Mouse (Mus musculus) cortical plate, adult 2 months (tissue): ENCODE measurements at regions not wholly inside any gene's neighbourhood (a gene's known extent, or its start where the extent isn't known, plus 50 kb on each side); places are given as distances from the start of the nearest gene placed in this dataset.

Experiments
- CTCF ChIP-seq: fragments of 200-500 bp; IDR thresholded peaks from 2 replicates; pipeline ENCODE4 v1.5.1; 2011; ENCODE audit warnings: mild to moderate bottlenecking, control low read depth, low read length; ENCODE audit not compliant: insufficient read depth; ENCODE audit errors: extremely low read depth
- POLR2A ChIP-seq: fragments of 200-500 bp; IDR thresholded peaks from 2 replicates; pipeline ENCODE4 v1.6.1; 2011; ENCODE audit warnings: mild to moderate bottlenecking, low read length, control low read depth; ENCODE audit not compliant: insufficient read depth; ENCODE audit errors: extremely low read depth

DNA sequence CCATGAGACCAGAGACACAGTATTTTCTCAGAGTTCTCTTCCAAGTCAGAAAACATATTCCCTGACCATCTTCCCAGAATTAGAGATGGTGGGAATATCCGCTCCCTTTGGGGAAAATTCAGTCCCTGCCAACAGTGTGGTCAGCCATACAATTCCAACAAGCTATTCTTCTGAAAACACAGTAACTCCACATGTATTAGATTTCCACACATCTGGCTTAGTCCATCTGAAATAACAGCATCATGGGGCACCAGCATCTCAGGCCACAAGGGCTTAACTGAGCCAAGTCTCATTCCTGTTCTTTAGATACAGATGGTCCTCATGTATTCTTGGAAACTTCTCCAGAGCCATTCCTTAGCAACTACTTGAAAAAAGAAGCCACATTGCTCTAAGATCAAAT is 89.2 kb upstream of the Cul1 start:
- TF ChIP-seq CTCF = no peak
- TF ChIP-seq POLR2A = no peak
